Mouse (Mus musculus): Measurements from ENCODE around the gene Fam219b. TPM values are rescaled to one million over a fixed set of nuclear protein-coding genes. Genes with fewer than 3 reads are reported as not detected.

Gene Fam219b
- polyA plus RNA-seq, 1 experiment, result 9.5 TPM

- no peak overlapping the region for H3K4me3 ChIP-seq (ENCODE audit: insufficient read depth, low read length)
- no peak overlapping the region for H3K27ac ChIP-seq (ENCODE audit: insufficient read depth, low read length)
- TF ChIP-seq CTCF (IDR thresholded peaks at IDR 0.05; ENCODE audit: extremely low read depth, insufficient read depth, low read length) (peak; percentile 45; the same call in 1 of the 2 replicates), POLR2A (IDR thresholded peaks at IDR 0.05; ENCODE audit: extremely low read depth, insufficient read depth, low read length) (0 out of 2 replicates have a peak, but pooled peaks have one; percentile 11)
- H3K4me1 ChIP-seq (ENCODE audit: control insufficient read depth, insufficient read depth, low read length), result peaks cover 9% of the 10 kb centered on the region
Observed at GRCm38 (mm10) chr9:57541312-57541711, 4.0 kb downstream of the Fam219b start.

- H3K4me3 ChIP-seq (ENCODE audit: insufficient read depth, low read length), result no peak overlapping the region
- H3K27ac ChIP-seq (ENCODE audit: insufficient read depth, low read length), result no peak overlapping the region
- 0 out of 2 replicates have a peak, but pooled peaks cover 3% of the 10 kb centered on the region for H3K4me1 ChIP-seq (ENCODE audit: control insufficient read depth, insufficient read depth, low read length)
- TF ChIP-seq POLR2A (IDR thresholded peaks at IDR 0.05; ENCODE audit: extremely low read depth, insufficient read depth, low read length) (no peak), CTCF (IDR thresholded peaks at IDR 0.05; ENCODE audit: extremely low read depth, insufficient read depth, low read length) (no peak)
Observed at GRCm38 (mm10) chr9:57543951-57544350, 6.6 kb downstream of the Fam219b start.

GRCm38 (mm10) chr9:57547287-57547686 lies 10.0 kb downstream of the Fam219b start:
- H3K27ac ChIP-seq (ENCODE audit: insufficient read depth, low read length), result no peak overlapping the region
- peaks cover 6% of the 10 kb centered on the region; the same call in 1 of the 2 replicates for H3K4me1 ChIP-seq (ENCODE audit: control insufficient read depth, insufficient read depth, low read length)
- TF ChIP-seq POLR2A (IDR thresholded peaks at IDR 0.05; ENCODE audit: extremely low read depth, insufficient read depth, low read length), result no peak
- no peak for TF ChIP-seq CTCF (IDR thresholded peaks at IDR 0.05; ENCODE audit: extremely low read depth, insufficient read depth, low read length)
- H3K4me3 ChIP-seq (ENCODE audit: insufficient read depth, low read length), result no peak overlapping the region

GRCm38 (mm10) chr9:57547869-57548268 lies 10.5 kb downstream of the Fam219b start:
- Histone ChIP-seq H3K27ac (ENCODE audit: insufficient read depth, low read length) (no peak overlapping the region), H3K4me3 (ENCODE audit: insufficient read depth, low read length) (no peak overlapping the region), H3K4me1 (ENCODE audit: control insufficient read depth, insufficient read depth, low read length) (peaks cover 6% of the 10 kb centered on the region; the same call in 1 of the 2 replicates)
- TF ChIP-seq CTCF (IDR thresholded peaks at IDR 0.05; ENCODE audit: extremely low read depth, insufficient read depth, low read length) (no peak), POLR2A (IDR thresholded peaks at IDR 0.05; ENCODE audit: extremely low read depth, insufficient read depth, low read length) (no peak)

DNA sequence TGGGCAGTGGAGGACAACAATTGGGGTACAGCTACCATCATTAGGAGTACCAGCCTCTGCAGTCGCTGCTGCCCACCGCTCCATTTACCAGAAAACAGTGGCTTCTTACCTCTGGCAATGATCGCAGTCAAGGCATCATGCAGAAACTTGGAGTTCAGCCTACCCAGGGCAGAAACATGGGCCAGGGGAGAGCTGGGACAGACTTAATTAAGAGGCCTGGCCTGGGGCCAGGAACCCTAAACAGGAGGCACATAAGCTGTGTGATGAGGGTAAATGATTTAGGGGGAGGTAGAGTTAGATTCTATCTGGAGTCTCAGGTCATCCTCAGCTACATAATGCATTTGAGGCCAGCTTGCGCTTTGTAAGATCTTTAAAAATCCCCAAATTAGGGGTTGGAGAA lies 11.9 kb downstream of the Fam219b start:
- Histone ChIP-seq H3K4me1 (ENCODE audit: control insufficient read depth, insufficient read depth, low read length) (peaks cover 4% of the 10 kb centered on the region; the same call in 1 of the 2 replicates), H3K27ac (ENCODE audit: insufficient read depth, low read length) (no peak overlapping the region), H3K4me3 (ENCODE audit: insufficient read depth, low read length) (no peak overlapping the region)
- no peak for TF ChIP-seq POLR2A (IDR thresholded peaks at IDR 0.05; ENCODE audit: extremely low read depth, insufficient read depth, low read length)
- TF ChIP-seq CTCF (IDR thresholded peaks at IDR 0.05; ENCODE audit: extremely low read depth, insufficient read depth, low read length), result no peak

DNA sequence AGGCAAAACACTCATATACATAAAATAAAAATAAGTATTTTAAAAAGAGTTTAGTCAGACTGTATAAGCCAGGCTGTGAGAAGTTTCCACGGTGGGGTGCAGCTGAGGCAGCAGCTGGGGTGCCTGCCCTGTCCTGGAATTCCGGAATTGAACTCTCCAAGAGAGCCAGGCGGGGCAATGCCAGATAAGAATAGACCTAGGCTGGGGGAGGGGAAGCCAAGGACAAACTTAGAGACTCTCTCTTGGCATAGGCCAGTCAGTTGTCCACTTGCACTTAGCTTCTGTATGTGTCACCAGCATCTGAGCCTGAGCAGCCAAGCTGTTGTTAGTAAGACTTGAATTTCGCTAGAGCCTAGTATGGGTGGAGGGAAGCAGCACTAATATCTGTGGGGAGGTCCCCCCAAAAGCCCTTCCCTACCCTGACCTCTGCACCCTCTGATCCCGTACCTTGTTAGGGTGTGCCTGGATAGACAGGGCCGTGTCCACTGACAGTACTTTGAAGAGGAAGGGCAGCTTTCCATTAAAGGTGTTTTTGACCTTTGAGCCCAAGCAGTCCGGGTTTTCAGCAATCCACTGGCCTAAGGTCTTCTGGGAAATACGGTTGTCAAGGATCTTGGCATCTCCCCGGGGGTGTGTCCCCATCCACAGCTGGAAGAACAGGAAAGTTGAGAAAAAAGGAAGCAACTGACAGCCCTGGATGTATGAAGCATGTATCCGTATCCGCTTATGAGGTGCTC lies 13.0 kb downstream of the Fam219b start:
- Histone ChIP-seq H3K4me3 (ENCODE audit: insufficient read depth, low read length) (no peak overlapping the region), H3K4me1 (ENCODE audit: control insufficient read depth, insufficient read depth, low read length) (peaks cover 3% of the 10 kb centered on the region; the same call in 1 of the 2 replicates), H3K27ac (ENCODE audit: insufficient read depth, low read length) (no peak overlapping the region)
- TF ChIP-seq CTCF (IDR thresholded peaks at IDR 0.05; ENCODE audit: extremely low read depth, insufficient read depth, low read length) (no peak), POLR2A (IDR thresholded peaks at IDR 0.05; ENCODE audit: extremely low read depth, insufficient read depth, low read length) (no peak)

GRCm38 (mm10) chr9:57552139-57552887 lies 15.0 kb downstream of the Fam219b start, which contains the start of gene Mpi:
Mpi (minus strand) TSS chr9:57552763.
- Histone ChIP-seq H3K4me1 (ENCODE audit: control insufficient read depth, insufficient read depth, low read length) (peaks cover 3% of the 10 kb centered on the region; the same call in 1 of the 2 replicates), H3K4me3 (ENCODE audit: insufficient read depth, low read length) (peak within 1 kb of the TSS; percentile 86), H3K27ac (ENCODE audit: insufficient read depth, low read length) (peak within 1 kb of the TSS; percentile 34; the same call in 1 of the 2 replicates)
- peak; percentile 88 for TF ChIP-seq POLR2A (IDR thresholded peaks at IDR 0.05; ENCODE audit: extremely low read depth, insufficient read depth, low read length)
- TF ChIP-seq CTCF (IDR thresholded peaks at IDR 0.05; ENCODE audit: extremely low read depth, insufficient read depth, low read length), result no peak

DNA sequence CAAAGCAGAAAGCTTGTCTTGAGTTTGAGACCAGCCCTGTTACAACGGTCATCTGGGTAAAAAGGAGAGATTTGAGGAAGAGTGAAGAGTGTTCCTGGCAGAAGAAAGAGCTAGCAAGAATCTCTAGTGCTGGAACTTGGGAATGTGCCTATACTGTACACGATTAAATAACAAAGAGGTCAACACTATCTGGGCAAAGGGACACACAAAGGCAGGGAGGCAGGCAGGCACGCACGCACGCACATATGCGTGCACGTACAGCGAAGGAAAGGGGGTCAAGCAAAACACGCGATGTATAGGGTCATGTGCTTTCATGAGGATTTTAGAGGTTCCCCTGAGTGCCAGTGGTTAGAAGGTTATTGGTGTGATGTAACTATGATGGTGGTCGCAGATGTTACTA lies 15.8 kb downstream of the Fam219b start:
- TF ChIP-seq CTCF (IDR thresholded peaks at IDR 0.05; ENCODE audit: extremely low read depth, insufficient read depth, low read length), result no peak
- no peak for TF ChIP-seq POLR2A (IDR thresholded peaks at IDR 0.05; ENCODE audit: extremely low read depth, insufficient read depth, low read length)
- Histone ChIP-seq H3K27ac (ENCODE audit: insufficient read depth, low read length) (no peak overlapping the region), H3K4me1 (ENCODE audit: control insufficient read depth, insufficient read depth, low read length) (peaks cover 3% of the 10 kb centered on the region; the same call in 1 of the 2 replicates), H3K4me3 (ENCODE audit: insufficient read depth, low read length) (no peak overlapping the region)

- Histone ChIP-seq H3K27ac (ENCODE audit: insufficient read depth, low read length) (no peak overlapping the region), H3K4me1 (ENCODE audit: control insufficient read depth, insufficient read depth, low read length) (peaks cover 3% of the 10 kb centered on the region; the same call in 1 of the 2 replicates), H3K4me3 (ENCODE audit: insufficient read depth, low read length) (no peak overlapping the region)
- TF ChIP-seq POLR2A (IDR thresholded peaks at IDR 0.05; ENCODE audit: extremely low read depth, insufficient read depth, low read length) (no peak), CTCF (IDR thresholded peaks at IDR 0.05; ENCODE audit: extremely low read depth, insufficient read depth, low read length) (no peak)
Observed at GRCm38 (mm10) chr9:57554753-57555152, 17.4 kb downstream of the Fam219b start.

Measured in cortical plate, adult 2 months (tissue).